Mouse (Mus musculus) layer of hippocampus, postnatal 25 days (tissue): ENCODE results near the gene Bri3bp. TPM values are rescaled to one million over a fixed set of nuclear protein-coding genes. Genes with fewer than 3 reads are reported as not detected.
"Not testable (repeated sequence)": the region's sequence is repeated elsewhere in the genome, so short reads cannot be mapped to it uniquely, and the experiment has no call there.

Experiments
- DNase-seq, 2 experiments: peaks; one replicate each; pipeline ENCODE4 v3.0.0; 2022; ENCODE audit warnings: mixed read lengths in 2 of 2, low spot score in 1 of 2; ENCODE audit errors: extremely low spot score in 1 of 2
- total RNA-seq, 2 experiments: library from RNA; stranded (reverse); gene quantifications; 2 replicates each; pipeline ENCODE4 v1.2.3; 2021

Gene Bri3bp
- total RNA-seq, 2 experiments from 2014 or later, result 101 to 109 TPM

DNA sequence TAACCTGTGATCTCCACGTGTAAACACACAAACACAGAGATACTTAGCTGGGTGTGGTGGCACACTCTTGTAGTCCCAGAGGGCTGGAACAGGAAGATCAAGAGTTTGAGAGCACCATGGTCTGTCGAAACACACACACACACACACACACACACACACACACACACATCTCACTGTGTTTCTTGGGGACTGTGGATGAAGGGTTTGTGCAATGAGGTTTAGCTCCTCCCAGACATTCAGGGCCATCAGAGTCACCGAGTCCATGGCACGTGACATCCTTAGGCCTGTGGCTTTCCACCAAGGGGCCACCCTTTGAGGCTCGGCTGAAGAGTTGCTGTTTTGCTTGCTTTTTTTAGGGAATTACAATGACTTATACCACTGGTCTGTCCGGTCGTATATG is 41.1 kb downstream of the Bri3bp start:
- DNase-seq, result no peak

DNA sequence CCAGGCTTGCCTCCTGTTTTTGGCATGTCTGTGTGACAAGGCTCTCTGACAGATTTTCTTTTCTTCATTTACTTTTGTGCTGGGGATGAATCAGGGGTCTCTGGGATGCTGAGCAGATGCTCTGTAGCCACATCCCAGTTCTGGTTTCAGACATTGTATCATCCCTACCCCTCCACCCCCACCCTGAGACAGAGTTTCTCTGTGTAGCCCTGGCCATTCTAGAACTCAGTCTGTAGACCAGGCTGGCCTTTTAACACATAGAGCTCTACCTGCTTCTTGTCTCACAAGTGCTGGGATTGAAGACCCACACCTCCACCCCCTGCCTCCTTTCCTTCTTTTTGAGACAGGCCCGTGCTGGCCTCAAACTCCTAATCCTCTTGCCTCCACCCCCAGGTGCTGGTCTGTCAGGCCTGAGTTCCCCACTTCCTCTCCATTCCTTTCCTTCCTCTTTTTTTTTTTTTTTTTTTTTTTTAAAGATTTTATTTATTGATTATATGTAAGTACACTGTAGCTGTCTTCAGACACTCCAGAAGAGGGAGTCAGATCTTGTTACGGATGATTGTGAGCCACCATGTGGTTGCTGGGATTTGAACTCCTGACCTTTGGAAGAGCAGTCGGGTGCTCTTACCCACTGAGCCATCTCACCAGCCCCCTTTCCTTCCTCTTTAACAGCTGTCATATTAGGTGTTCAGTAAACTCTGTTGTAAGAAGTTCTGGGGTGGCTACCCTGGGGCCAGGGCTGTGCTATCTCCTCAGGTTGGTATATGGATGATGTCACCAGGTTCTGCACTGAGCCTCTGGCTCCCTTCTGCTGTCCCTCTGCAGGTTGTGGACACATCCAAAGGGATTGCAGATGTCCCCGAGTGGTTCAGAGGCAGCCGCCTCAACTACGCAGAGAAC is 42.6 kb downstream of the Bri3bp start:
- DNase-seq, result no peak

DNA sequence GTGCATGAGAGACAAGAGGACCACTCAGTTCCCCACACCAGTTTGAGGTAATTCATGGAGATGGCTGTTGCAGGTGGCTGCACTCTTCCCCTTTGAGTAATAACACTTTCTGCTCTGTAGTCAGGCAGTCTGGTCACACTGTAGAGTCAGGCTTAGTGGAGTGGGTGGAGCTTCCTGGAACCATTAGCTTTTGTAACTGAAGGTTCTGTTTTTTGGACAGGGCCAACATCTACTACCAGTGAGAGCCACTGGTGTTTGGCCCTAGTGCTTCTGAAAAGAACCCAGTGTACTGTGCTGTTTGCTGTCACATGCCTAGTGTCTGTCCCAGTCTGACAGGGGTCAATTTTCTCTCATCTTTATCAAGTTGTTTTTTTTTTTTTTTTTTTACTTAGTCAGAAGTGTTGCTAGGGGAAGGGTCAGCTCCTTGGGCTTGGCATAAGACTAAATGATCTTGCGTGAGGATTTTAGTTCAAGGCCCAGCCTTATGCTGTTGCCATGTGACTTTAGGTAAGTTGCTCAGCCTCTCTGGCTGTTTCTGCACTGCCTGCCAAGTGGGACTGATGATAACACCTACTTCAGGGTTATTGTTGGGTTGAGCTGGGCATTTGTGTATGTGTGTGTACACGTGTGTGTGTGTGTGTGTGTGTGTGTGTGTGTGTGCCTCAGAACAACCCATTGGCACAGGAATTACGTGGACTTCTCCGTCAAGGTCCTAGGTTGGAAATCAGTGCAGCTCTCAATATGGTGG is 43.8 kb downstream of the Bri3bp start:
- DNase-seq, result no peak

DNA sequence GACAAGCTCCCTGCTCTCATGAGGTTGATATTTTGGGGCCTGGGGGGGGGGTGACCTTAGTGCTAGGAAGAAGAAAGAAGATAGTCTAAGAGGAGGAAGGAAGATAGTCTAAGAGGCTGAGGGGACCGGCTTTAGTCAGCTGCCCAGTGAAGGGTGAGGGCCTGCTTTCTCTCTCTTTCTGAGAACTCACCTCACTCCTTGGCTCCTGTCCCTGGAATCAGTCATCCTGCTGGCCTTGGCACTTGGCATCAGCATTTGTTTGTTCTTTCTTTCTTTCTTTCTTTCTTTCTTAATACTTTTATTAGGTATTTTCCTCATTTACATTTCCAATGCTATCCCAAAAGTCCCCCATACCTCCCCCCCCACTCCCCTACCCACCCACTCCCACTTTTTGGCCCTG is 44.7 kb downstream of the Bri3bp start:
- no peak for DNase-seq

DNA sequence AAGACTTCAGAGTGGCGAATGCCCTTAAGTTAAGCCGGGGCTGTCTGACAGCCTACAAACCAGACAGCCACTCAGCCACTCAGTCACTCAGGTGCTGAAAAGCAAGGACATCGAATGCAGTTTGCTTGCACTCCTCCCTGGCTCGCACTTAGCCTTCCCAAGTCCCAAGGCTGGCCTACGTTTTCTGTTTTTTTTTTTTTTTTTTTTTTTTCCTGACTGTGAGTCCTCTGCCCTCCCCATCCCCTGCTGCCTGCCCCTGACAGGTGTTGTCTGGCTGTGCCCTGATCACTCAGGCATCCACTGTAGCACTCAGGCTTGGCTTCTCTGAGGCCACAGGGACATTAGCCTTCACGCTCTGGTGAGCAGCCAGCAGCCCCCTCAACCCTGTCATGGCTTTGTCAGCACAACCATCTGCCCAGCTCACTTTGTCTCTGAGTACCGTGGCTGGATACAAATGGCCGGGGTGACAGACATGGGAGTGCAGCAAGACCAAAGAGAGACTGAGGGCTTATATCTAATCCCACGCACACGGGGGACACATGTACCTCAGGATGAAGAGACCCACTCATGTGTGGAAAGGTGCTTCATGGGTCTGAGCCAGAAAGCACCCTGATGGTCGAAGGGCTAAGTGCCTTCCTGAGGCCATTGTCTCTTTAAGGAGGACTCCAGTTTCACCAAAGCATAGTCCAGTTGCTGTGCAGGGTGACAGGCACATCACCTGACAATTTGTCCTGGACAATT is 46.2 kb downstream of the Bri3bp start:
- DNase-seq, result no peak

DNA sequence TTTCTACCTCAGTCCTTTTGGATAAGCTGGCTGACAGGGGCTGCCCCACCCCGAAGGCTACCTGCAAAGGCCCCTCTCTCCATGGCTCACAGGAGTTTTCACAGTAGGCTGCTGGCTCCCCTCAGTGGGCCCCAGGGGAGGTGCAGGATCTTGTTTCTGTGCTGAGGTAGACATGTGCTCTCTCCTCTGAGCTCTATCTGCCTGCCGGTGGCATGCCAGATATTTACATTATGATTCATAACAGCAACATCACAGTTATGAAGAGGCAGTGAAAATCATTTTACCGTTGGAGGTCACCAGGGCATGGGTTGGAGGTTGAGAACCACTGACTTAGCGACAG is 46.7 kb downstream of the Bri3bp start:
- DNase-seq, result no peak

DNA sequence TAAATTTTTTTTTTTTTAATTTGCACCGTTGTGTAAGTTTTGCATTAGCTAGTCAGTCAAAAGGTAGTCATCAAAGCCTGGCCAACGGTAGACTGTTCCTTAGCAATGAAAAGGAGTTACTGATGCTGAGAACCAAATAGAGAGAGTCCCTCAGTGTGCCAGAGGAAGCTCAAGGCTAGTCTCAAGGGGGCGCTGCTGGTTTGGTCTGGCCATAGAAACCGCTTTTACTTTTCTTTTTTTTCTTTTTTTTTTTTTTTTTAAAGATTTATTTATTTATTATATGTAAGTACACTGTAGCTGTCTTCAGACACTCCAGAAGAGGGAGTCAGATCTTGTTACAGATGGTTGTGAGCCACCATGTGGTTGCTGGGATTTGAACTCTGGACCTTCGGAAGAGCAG is 47.6 kb downstream of the Bri3bp start:
- not testable (repeated sequence) for DNase-seq

DNA sequence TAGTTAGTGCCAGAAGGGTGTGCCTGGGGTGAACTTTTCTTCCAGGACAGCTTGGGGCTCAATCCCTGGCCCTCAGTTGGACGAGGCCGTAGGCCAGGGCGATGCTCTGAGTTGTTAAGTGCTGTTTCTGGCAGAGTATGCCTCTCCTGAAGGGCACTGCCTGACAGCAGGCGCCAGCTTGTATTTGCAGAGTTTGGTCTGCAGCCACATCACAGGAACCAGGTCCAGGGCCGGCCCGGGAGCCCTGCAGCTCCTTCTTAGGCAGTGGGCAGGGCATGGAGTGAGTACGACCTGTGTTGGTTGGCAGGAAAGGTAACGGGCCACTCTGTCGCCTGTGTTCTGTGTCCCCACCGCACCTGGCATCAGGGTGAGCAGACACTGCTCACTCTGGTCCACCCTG is 49.7 kb downstream of the Bri3bp start:
- no peak for DNase-seq

DNA sequence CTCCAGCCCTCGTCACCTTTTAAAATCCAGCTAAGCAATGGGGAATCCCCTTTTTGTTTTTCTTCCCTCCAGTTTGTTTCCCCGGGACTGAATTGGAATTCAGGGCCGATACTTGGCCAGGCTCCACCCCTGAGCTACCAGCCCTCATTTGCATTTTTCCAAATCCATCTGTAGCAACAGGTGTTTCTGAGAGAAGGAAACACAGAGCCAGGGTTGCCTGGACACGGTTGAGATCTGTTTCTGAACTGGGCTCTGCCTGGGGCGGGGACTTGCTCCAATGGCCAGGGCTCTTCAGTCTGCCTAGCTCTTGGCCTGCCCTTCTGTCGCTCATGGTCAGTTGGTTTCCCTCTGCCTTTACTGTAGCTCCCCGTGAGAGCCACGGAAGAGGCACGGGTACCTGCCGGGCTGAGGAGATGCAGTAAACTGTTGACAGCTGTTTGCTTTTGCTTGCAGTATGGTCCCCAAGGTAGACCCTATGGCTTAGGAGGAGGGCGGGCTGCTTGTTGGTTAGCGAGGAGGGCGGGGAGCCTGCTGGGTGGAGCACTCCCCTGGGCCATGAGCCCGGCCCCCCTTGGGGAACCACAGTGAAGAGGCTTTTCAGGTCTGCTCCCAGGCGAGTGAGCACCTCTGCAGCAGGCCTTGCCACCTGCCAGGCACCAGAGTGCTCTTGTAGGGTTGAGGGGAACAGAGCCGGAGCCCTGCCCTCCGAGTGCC is 51.2 kb downstream of the Bri3bp start:
- DNase-seq, result peak in 1 of 2 experiments; percentile 47

DNA sequence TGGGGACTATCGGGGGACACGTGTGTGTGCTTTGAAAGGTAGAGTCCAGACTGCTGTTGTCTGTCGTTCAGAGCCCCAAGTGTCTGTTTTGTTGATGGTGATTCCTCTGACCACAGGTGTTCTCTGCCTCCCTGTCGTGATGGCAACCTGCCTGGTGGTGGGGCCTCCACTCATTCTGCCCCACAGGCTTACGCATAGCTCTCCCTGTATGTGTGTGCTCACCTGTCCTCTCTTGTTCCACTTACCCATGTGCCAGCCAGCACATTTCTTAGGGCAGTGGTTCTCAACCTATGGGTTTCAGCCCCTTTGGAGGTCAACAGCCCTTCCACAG is 51.7 kb downstream of the Bri3bp start:
- no peak for DNase-seq

DNA sequence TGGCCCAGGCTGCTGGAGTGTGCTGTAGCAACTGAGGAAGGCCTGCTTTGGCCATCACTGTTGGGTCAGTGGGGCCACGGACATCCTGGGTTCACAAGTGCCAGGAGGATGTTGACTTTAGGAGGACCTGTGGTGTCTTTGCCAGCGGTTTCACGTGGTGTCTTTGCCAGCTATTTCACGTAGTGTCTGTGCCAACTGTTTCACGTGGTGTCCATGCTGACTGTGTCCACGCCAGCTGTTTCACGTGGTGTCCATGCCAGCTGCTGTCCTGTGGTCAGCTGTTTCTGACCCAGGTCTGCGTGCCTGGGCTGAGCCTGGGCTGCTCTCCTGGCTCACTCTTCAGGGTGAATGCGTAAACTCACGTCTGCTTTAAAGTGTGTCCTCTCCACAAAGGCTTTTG is 54.3 kb downstream of the Bri3bp start:
- no peak for DNase-seq

DNA sequence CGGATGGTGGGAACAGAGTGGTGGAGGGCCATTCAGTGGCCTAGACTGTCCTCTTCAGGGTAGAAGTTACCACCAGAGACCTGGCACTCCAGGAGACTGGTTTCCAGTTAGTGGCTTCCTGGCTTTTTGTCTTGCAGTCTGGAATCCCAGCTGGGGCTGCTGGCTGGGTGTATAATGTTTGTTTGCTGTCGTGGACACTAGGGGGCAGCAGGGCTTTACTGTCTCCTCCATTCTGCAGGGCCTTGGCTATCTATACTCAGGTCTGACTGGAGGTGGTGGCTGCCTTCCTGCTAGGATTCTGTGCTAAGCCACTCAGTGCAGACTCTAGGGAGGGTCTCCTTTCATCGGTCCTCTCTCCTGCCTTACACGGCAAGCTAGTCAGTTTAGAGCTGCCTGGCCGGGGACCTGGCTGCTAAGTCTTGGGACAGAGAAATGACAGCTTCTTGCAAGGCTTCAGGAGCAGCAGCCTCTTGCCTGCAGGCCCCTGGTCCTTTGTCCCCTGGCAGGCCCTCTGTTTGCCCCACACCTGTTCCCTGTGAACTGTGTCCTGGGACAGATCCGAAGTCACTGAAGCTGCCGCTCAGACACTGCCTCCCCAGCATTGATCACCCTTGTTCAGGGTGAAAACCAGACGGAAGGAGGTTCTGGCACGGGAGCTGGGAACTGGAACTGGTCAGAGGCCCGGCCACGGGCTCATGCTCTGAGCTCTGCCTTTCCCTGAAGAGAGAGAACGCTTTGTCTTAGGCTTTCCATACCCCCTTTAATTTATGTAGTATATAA is 56.6 kb downstream of the Bri3bp start:
- DNase-seq, result peak; percentile 61 to 83

DNA sequence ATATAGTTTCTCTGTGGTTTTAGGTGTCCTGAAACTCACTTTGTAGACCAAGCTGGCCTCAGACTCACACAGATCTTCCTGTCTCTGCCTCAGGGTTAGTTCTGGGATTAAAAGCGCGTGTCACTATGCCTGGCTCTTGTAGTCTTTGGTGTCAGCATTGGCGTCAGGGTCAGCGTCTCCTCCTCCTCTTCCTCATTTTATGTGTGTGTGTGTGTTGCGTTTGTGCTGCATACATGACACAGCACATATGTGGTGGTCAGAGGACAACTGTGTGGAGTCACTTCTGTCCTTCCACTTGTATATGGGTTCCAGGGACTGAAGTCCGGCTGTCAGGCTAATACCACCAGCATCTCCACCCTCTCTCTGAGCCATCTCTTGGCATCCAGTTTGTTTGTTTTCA is 60.1 kb downstream of the Bri3bp start:
- no peak for DNase-seq

DNA sequence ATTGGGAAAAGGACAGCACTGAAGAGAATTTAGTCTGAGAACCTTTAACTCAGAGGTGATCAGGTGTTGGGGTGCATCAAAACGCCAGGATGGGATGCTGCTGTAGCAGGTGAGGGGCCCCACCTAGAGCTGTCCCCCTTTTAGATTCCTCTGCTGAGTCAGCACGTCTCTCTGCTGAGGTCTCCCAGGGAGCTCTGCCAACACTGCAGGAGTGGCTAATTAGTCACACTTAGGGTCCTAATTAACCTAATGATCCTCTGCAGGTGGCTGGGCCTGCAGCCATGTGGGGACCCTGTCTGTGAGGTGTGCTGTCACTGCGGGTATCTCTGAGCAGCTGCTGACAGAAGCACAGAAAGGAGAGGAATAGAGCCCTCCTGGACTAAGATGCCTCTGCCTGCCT is 60.8 kb downstream of the Bri3bp start:
- DNase-seq, result no peak

DNA sequence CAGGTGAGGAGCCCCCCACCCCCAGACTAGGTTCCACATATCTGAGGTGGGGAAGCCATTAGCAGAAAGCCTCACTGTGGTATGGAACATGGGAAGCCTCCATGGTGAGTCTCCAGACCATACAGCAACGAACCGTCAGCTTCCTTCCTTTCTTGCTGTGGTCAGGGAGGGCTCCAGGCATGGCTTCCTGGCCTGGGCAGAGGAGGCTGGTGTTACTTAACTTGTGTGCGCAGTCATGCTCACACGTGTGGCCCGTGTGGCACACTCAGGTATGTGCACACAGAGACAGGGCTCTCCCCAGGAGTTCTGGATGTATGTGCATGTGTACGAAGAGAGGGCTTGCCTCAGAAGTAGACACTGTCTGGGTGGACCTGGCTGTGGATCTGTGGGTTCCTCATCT is 62.3 kb downstream of the Bri3bp start:
- no peak for DNase-seq

DNA sequence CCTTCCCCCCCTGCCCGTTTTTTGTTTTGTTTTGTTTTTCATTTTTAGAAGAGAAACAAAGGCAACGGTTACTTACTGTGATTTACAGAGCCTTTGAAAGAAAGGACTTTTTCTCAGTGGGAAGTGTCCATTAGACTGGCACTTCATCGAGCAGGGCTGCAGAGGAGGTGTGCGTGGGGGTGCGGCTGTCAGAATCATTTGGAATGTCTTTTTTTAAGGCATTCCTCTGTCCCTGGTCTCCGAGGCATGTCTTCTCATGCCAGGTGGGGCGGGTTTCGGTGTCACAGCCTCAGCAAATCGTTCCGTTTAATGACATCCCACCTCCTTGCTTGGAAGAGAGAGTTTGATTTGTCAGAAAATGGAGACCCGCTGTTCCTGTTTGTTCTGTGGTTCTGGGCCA is 63.3 kb downstream of the Bri3bp start:
- no peak for DNase-seq

DNA sequence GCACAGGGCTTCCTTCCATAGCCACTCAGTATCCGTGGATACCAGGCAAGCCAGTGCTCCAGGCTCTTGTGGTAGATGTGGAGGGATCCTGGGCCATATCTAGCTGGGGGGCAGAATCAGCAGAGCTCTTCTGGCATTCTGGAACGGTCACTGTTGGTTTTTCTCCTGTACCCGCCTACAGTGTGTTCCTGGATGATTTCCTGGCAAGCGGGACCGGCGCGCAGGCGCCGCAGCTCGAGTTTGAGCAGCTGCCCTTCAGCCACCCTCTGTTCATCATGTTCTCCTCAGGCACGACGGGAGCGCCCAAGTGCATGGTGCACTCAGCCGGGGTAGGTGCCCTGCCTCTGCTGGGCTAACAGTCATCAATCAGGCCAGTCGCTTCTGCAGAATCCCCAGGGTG is 64.6 kb downstream of the Bri3bp start:
- DNase-seq, result no peak

DNA sequence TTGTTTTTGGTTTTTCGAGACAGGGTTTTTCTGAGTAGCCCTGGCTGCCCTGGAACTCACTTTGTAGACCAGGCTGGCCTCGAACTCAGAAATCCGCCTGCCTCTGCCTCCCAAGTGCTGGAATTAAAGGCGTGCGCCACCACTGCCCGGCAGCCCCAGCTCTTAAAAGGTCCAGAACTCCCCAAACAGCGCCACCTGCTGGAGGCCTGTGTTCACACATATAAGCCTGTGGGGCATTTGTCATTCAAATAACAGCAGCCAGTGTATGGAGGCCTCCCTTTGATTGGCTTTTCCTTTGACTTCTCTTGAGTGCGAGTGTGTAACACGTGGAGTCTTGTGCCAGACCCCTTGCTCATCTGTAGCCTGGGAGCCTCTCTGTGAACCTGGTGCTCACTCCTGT is 66.2 kb downstream of the Bri3bp start:
- DNase-seq, result peak in 1 of 2 experiments; percentile 48

DNA sequence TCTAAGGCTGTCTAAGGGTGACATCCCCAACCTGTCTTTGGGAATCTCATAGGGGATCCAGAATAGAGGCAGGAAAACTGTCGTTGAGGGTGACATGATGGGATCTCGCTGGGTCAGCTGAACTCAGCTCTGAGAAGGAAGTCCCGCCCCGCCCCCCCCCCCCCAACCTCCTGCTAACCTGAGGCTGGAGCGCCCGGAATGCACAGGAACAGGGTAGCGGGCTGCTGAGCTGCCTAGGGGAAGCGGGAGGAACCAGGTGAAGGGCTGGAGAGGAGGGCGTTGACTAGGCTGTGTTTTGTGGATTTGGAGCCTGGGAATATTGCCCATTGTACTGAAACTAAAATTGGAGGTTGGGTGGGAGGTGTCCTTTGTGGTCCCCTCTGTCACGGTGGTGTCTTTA is 66.6 kb downstream of the Bri3bp start:
- no peak for DNase-seq

DNA sequence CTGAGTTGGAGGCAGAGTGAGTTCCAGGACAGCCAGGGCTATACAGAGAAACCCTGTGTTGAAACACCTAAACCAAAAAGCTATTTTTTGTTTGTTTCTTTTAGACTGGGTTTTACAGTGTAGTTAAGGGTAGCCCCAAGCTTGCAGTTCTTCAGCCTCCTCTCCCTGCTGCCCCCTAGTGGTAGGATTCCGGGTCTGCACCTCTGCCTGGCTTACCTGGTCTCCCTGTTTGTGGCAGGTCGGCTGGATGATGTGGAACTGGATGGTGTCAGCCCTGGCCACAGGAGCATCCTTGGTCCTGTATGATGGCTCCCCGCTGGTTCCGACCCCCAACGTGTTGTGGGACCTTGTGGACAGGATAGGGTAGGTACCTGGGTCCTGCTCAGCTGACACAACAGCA is 68.2 kb downstream of the Bri3bp start:
- DNase-seq, result peak in 1 of 2 experiments; percentile 58
